Mouse (Mus musculus): ENCODE measurements around the gene Tmod3.

The Tmod3 gene

GRCm38 (mm10) chr9:75559512-75560012 is at the start of gene Tmod3:
Tmod3 (minus strand) TSS chr9:75559657.
- DNase-seq, result peak; percentile 95 to 96

GRCm38 (mm10) chr9:75607496-75607895 is 48.0 kb upstream of the Tmod3 start:
- DNase-seq, result no peak

- no peak for DNase-seq
Observed at GRCm38 (mm10) chr9:75601510-75601909, 42.1 kb upstream of the Tmod3 start.

- peak; percentile 26 to 33 for DNase-seq
Observed at GRCm38 (mm10) chr9:75600166-75600934, 40.9 kb upstream of the Tmod3 start.

- peak; percentile 45 to 50 for DNase-seq
Observed at GRCm38 (mm10) chr9:75599191-75599841, 39.9 kb upstream of the Tmod3 start.

GRCm38 (mm10) chr9:75597596-75597995 is 38.1 kb upstream of the Tmod3 start:
- no peak for DNase-seq

- DNase-seq, result no peak
Observed at GRCm38 (mm10) chr9:75597036-75597435, 37.6 kb upstream of the Tmod3 start.

GRCm38 (mm10) chr9:75593481-75593880 is 34.0 kb upstream of the Tmod3 start:
- DNase-seq, result no peak

- DNase-seq, result no peak
Observed at GRCm38 (mm10) chr9:75589850-75590790, 30.7 kb upstream of the Tmod3 start.

GRCm38 (mm10) chr9:75581694-75582350 is 22.4 kb upstream of the Tmod3 start:
- peak; percentile 21 to 54 for DNase-seq

- DNase-seq, result no peak
Observed at GRCm38 (mm10) chr9:75579321-75579720, 19.9 kb upstream of the Tmod3 start.

- no peak for DNase-seq
Observed at GRCm38 (mm10) chr9:75571036-75571942, 11.8 kb upstream of the Tmod3 start.

GRCm38 (mm10) chr9:75568399-75568798 is 8.9 kb upstream of the Tmod3 start:
- no peak for DNase-seq

- DNase-seq, result no peak
Observed at GRCm38 (mm10) chr9:75564892-75565291, 5.4 kb upstream of the Tmod3 start.

GRCm38 (mm10) chr9:75563622-75564021 is 4.2 kb upstream of the Tmod3 start:
- no peak for DNase-seq

GRCm38 (mm10) chr9:75563176-75563575 is 3.7 kb upstream of the Tmod3 start:
- DNase-seq, result no peak

- no peak for DNase-seq
Observed at GRCm38 (mm10) chr9:75561040-75561669, 1.7 kb upstream of the Tmod3 start.

- DNase-seq, result no peak
Observed at GRCm38 (mm10) chr9:75560353-75560752, 896 bp upstream of the Tmod3 start.

GRCm38 (mm10) chr9:75558812-75559511 is 495 bp downstream of the Tmod3 start:
- DNase-seq, result peak; percentile 66 to 83

- no peak for DNase-seq
Observed at GRCm38 (mm10) chr9:75558360-75558759, 1.1 kb downstream of the Tmod3 start.

Data from lung, postnatal 4 days (tissue).